Mouse (Mus musculus) megakaryocyte, embryonic 14.5 days (primary cell): ENCODE measurements at regions not wholly inside any gene's neighbourhood (a gene's known extent, or its start where the extent isn't known, plus 50 kb on each side); places are given as distances from the start of the nearest gene placed in this dataset.
A peak's percentile ranks its signal among the peaks of the same experiment; 100 is the strongest.

Source experiments
- H3K27me3 ChIP-seq: replicated peaks from 2 replicates; pipeline ENCODE3; 2012; ENCODE audit warnings: inconsistent platforms
- H3K36me3 ChIP-seq: replicated peaks from 2 replicates; pipeline ENCODE3; 2012; ENCODE audit warnings: low read length, inconsistent platforms, mixed read lengths
- H3K4me1 ChIP-seq: 2 replicates; pipeline ENCODE4 v1.6.1; 2012; ENCODE audit warnings: inconsistent platforms
- H3K4me3 ChIP-seq: replicated peaks from 2 replicates; pipeline ENCODE3; 2012; ENCODE audit warnings: moderate library complexity, mild to moderate bottlenecking, inconsistent platforms
- H3K9me3 ChIP-seq: 2 replicates; pipeline ENCODE4 v1.6.1; 2012; ENCODE audit warnings: inconsistent platforms
- FLI1 ChIP-seq: IDR thresholded peaks from 2 replicates; pipeline ENCODE4 v1.6.1; 2012; ENCODE audit warnings: low read length, inconsistent platforms, mixed read lengths
- GATA1 ChIP-seq: IDR thresholded peaks from 3 replicates; pipeline ENCODE4 v1.6.1; 2012; ENCODE audit warnings: mixed read lengths, low read length, inconsistent platforms, borderline replicate concordance

DNA sequence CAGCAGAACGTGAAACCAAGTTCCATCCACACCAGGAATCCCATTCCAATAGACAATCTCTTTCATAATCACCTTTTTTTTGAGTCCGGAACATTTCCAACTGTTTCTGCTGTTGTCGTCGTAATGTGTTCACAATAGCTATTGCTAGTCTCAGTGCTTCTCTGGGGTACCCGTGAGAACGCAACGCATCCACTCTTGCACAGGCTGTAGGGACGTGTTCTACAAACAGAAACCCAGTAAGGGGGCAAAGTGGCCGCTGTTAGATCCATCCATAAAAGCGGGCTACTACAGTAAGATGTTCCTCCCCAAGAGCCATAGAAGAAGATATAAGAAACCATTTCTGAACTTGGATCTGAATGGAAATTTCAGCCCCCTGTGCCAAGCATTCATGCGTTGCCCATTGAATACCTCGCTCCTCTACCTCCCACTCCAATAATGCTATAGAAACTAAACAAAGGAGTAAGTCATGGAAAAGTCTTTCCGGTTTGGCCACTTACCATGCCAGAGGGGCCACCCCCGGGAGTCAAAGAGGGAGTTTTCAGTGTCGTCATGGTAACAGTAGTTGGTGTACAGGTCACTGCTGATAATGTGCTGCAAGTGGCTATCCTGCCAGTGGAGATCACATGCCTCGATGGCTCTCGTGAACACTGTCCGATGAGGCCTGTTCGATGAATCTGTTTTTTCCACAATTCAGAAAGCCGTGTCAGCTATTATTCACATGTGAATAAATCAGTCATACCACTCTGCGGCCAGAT, 300.6 kb upstream of the Smim15 start:
- TF ChIP-seq FLI1 (no peak), GATA1 (no peak)

DNA sequence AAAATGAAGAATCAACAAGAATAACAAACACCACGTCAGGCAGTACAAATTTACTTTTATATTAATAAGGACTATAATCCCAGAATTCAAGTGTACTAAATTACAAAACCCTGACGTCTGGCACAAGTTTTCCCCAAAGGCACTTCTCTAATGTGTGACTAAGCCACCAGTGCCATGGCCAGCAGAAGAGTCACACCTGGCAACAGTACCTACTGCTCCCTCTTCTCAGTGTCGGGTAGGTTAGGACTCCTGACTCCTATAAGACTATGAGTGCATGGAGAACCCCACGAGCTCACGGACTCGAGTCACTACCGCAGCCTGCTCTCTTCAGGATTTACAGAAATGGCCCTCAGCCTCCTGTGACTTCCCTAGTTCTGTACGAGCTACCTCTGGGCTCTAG, 307.7 kb upstream of the Smim15 start:
- Histone ChIP-seq H3K9me3 (no peaks in the 10 kb centered on the region), H3K27me3 (no peaks in the 10 kb centered on the region), H3K4me3 (no peak overlapping the region), H3K4me1 (peaks cover 16% of the 10 kb centered on the region), H3K36me3 (peaks cover 98% of the 10 kb centered on the region)
- TF ChIP-seq FLI1 (no peak), GATA1 (no peak)

More for the DNA sequence above, 300.6 kb upstream of the Smim15 start:
- Histone ChIP-seq H3K4me3 (no peak overlapping the region), H3K36me3 (peaks cover 98% of the 10 kb centered on the region), H3K27me3 (no peaks in the 10 kb centered on the region), H3K4me1 (peaks cover 22% of the 10 kb centered on the region), H3K9me3 (no peaks in the 10 kb centered on the region; the same call in 1 of the 2 replicates)

DNA sequence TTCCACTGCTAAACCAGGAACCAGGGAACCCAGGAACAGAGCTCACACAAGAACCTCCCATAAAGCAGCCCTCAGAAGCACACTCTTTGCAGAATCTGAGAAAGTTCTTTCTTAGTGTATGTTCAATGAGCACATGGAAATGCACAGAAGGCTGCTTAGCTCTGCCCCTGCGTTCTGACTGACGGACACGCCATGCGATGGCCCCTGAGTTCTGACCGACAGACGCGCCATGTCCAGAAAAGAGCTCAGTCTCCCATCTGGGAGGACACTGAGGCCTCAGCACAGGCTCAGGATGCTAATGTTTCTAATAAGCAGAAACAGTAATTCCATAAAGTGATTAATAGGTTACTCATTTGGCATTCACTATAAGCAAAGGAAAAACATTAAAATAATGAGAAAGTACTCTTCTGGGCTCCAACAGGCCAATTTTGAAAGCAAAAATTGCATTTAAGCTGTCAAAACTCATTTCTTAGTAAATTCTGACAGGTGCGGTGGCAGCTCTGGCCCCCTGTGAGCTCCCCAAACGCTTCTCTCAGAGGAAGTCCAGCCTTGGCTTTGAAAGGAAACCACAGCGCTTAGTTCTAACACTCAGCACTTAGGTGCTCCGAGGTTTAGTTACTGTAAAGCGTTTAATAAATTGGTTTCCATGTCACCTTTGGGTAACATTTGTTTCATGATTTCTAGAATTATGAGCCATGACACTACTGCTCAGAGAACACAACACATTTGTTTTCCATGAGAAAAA, 309.9 kb upstream of the Smim15 start:
- Histone ChIP-seq H3K27me3 (no peaks in the 10 kb centered on the region), H3K36me3 (peaks cover 98% of the 10 kb centered on the region), H3K4me3 (no peak overlapping the region), H3K9me3 (no peaks in the 10 kb centered on the region), H3K4me1 (peaks cover 16% of the 10 kb centered on the region)
- TF ChIP-seq GATA1 (no peak), FLI1 (no peak)

DNA sequence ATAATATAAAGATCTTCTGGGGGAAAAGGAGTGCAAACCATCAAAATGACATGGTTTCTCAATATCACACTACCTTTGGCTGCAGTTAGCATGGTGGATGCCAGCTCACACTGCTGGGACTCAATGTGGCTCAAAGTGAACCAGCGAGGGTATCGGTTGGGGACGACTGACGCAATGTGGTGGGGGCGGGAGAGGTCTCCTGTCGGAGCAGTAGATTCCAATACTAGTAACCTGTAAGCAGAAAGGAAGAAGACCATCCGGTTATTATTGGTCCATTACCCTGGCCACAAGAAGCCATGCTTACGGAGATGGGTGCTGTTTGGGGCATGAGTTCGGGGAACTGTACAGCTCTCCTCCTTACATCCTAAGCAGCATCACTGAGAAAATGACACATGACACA, 313.3 kb upstream of the Smim15 start:
- Histone ChIP-seq H3K36me3 (peaks cover 98% of the 10 kb centered on the region), H3K4me3 (no peak overlapping the region)

DNA sequence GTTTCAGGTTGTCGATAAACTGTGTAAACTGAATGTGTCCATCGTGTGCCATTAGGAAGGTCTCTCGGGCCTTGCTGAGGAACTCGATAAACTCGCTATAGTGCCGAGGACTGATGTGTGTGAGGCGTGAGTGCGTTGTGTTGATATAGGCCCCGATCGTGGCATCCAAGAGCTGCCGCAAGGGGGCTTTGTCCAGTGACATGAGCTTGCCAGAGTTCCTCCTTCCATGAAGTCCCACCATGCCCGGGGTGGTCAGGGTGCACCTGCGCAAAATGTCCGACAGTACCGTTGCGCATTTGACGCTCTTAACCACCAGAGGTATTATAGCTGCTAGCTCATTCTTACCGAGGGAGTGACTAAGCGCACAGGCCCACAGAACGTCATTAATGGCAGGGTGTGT, 317.8 kb upstream of the Smim15 start:
- Histone ChIP-seq H3K4me1 (peaks cover 3% of the 10 kb centered on the region; the same call in 1 of the 2 replicates), H3K27me3 (no peaks in the 10 kb centered on the region), H3K36me3 (peaks cover 81% of the 10 kb centered on the region), H3K9me3 (no peaks in the 10 kb centered on the region), H3K4me3 (peak overlapping the region; percentile 10)
- no peak for TF ChIP-seq GATA1
- no peak for TF ChIP-seq FLI1

More for the DNA sequence above, 313.3 kb upstream of the Smim15 start:
- no peaks in the 10 kb centered on the region for H3K27me3 ChIP-seq
- TF ChIP-seq GATA1 = no peak
- H3K4me1 ChIP-seq = peaks cover 8% of the 10 kb centered on the region
- H3K9me3 ChIP-seq = no peaks in the 10 kb centered on the region

- TF ChIP-seq FLI1 = no peak
- TF ChIP-seq GATA1 = no peak
- no peak overlapping the region for H3K4me3 ChIP-seq
- peaks cover 3% of the 10 kb centered on the region for H3K27me3 ChIP-seq
- H3K4me1 ChIP-seq = peaks cover 3% of the 10 kb centered on the region; the same call in 1 of the 2 replicates
- H3K9me3 ChIP-seq = no peaks in the 10 kb centered on the region
- H3K36me3 ChIP-seq = peaks cover 35% of the 10 kb centered on the region
Observed at GRCm38 (mm10) chr13:107721901-107722300, 322.3 kb upstream of the Smim15 start.

DNA sequence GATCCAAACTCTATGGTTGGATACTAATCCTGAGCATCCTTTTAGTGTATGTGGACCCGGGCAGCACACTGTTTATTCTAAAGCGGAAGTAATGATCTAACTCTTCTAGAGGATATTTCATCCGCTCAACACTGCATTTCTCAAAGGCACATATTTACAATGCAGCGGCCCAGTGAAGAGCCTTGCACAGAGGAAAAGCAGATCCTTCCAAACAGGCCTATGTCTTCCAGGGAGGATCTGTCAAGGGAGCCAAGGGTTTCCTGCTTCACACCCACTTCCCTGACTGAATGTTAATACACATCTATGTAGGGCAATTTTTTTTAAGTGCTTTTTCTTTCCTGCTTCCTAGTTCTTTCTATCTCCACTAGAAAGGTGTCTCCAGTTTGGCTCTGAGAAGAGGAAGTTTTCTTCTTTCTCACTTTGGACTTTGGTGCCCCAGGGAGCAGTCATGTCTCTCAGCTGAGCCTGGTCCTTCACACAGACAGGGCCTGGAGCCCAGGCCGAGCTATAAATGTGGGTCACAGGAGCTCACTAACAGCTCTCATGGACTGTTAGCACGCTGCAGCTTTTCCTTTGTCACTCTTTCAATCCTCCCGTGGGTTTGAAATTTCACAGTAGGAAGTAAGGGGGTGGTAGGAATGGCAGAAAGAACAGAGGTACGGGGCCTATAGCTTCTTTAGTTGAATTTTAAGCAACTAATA, 323.2 kb upstream of the Smim15 start:
- Histone ChIP-seq H3K4me3 (no peak overlapping the region), H3K36me3 (peaks cover 26% of the 10 kb centered on the region), H3K27me3 (peaks cover 9% of the 10 kb centered on the region), H3K4me1 (peaks cover 3% of the 10 kb centered on the region; the same call in 1 of the 2 replicates), H3K9me3 (peaks cover under 1% of the 10 kb centered on the region; the same call in 1 of the 2 replicates)
- no peak for TF ChIP-seq GATA1
- TF ChIP-seq FLI1 = no peak

GRCm38 (mm10) chr13:107718973-107719620, 325.1 kb upstream of the Smim15 start:
- Histone ChIP-seq H3K27me3 (peaks cover 11% of the 10 kb centered on the region), H3K36me3 (peaks cover 8% of the 10 kb centered on the region), H3K4me1 (peaks cover 3% of the 10 kb centered on the region; the same call in 1 of the 2 replicates), H3K4me3 (no peak overlapping the region), H3K9me3 (peaks cover 11% of the 10 kb centered on the region)
- no peak for TF ChIP-seq FLI1
- TF ChIP-seq GATA1 = no peak

GRCm38 (mm10) chr13:107715616-107716015, 328.6 kb upstream of the Smim15 start:
- Histone ChIP-seq H3K36me3 (no peaks in the 10 kb centered on the region), H3K4me1 (peaks cover 12% of the 10 kb centered on the region), H3K4me3 (no peak overlapping the region), H3K9me3 (peaks cover 18% of the 10 kb centered on the region), H3K27me3 (peaks cover 23% of the 10 kb centered on the region)
- TF ChIP-seq FLI1 = no peak
- TF ChIP-seq GATA1 = no peak

DNA sequence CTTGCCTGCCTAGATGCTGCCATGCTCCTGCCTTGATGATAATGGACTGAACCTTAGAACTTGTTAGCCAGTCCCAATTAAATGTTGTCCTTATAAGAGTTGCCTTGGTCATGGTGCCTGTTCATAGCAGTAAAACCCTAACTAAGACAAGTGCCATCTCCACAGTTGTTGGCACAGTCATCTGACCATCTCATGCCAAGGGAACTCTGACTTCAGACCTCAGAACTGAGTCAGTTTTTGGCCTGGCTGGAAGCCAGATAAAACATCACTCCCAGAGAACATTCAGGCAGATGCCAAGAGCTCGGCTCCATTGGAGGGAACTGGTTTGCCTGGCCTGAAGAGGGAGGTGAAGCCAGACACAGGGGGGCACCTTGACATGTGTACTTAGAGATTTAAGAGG, 330.2 kb upstream of the Smim15 start:
- H3K4me3 ChIP-seq = no peak overlapping the region
- H3K9me3 ChIP-seq = peaks cover 18% of the 10 kb centered on the region
- peaks cover 25% of the 10 kb centered on the region for H3K4me1 ChIP-seq
- TF ChIP-seq FLI1 = no peak
- TF ChIP-seq GATA1 = no peak
- H3K27me3 ChIP-seq = peaks cover 23% of the 10 kb centered on the region
- H3K36me3 ChIP-seq = no peaks in the 10 kb centered on the region
